Mouse (Mus musculus) neural tube, postnatal 0 days (tissue): ENCODE data around the gene Cdh9. TPM values are rescaled to one million over a fixed set of nuclear protein-coding genes. Genes with fewer than 3 reads are reported as not detected.

ENCODE experiments used
- polyA plus RNA-seq: library from polyadenylated mRNA; unstranded; fragments of >200 nt; fragmentation: Nextera tagmentation; extraction: Ambion mirVana; gene quantifications from 2 replicates; pipeline ENCODE4 v1.2.1, GENCODE M21; 2015

Gene Cdh9
- polyA plus RNA-seq: 6.2 and 7.5 TPM in 2 replicates

GRCm38 (mm10) chr15:16728470-16729011 is at the start of gene Cdh9:
Cdh9 (plus strand) TSS chr15:16728756.

